Mouse (Mus musculus) ES-Bruce4 (cell line): ENCODE measurements at regions not wholly inside any gene's neighbourhood (a gene's known extent, or its start where the extent isn't known, plus 50 kb on each side); places are given as distances from the start of the nearest gene placed in this dataset.

Experiments used
- H3K27ac ChIP-seq: 2 replicates; pipeline ENCODE4 v1.5.1; 2012; ENCODE audit warnings: low read length, inconsistent platforms; ENCODE audit not compliant: insufficient read depth
- H3K27me3 ChIP-seq: 2 replicates; pipeline ENCODE4 v1.6.1; 2012; ENCODE audit warnings: mild to moderate bottlenecking, low read length, inconsistent platforms; ENCODE audit not compliant: control insufficient read depth, poor library complexity, insufficient read depth, severe bottlenecking
- H3K36me3 ChIP-seq: 2 replicates; pipeline ENCODE4 v1.6.1; 2012; ENCODE audit warnings: inconsistent platforms, mild to moderate bottlenecking, low read length, moderate library complexity; ENCODE audit not compliant: control insufficient read depth, poor library complexity, insufficient read depth, severe bottlenecking
- H3K4me1 ChIP-seq: one replicate; pipeline ENCODE4 v1.8.1; 2011; ENCODE audit warnings: low read length; ENCODE audit not compliant: control insufficient read depth, insufficient read depth
- H3K4me3 ChIP-seq: 2 replicates; pipeline ENCODE4 v1.5.1; 2011; ENCODE audit warnings: low read depth, mild to moderate bottlenecking, low read length
- H3K9ac ChIP-seq: 2 replicates; pipeline ENCODE4 v1.6.1; 2012; ENCODE audit warnings: low read depth, mild to moderate bottlenecking, inconsistent platforms; ENCODE audit not compliant: poor library complexity, severe bottlenecking
- H3K9me3 ChIP-seq: replicated peaks from 2 replicates; pipeline ENCODE4 v1.6.1; 2012; ENCODE audit warnings: mild to moderate bottlenecking, low read length, inconsistent platforms; ENCODE audit not compliant: control insufficient read depth, poor library complexity, insufficient read depth, severe bottlenecking
- CTCF ChIP-seq: IDR thresholded peaks from one replicate; pipeline ENCODE4 v1.8.1; 2011; ENCODE audit warnings: low read depth, low read length
- EP300 ChIP-seq: IDR thresholded peaks from 2 replicates; pipeline ENCODE4 v1.6.1; 2011; ENCODE audit warnings: low read depth, low read length; ENCODE audit not compliant: insufficient read depth
- POLR2A ChIP-seq: IDR thresholded peaks from one replicate; pipeline ENCODE4 v1.8.1; 2011; ENCODE audit warnings: low read length; ENCODE audit not compliant: insufficient read depth

GRCm38 (mm10) chr11:18075840-18076435 lies 122.3 kb upstream of the Etaa1 start:
- Histone ChIP-seq H3K4me1 (no peaks in the 10 kb centered on the region), H3K4me3 (no peak overlapping the region), H3K27ac (no peak overlapping the region), H3K9me3 (no peaks in the 10 kb centered on the region), H3K27me3 (no peaks in the 10 kb centered on the region), H3K9ac (no peak overlapping the region), H3K36me3 (no peaks in the 10 kb centered on the region)
- TF ChIP-seq EP300 (no peak), CTCF (no peak), POLR2A (no peak)

- Histone ChIP-seq H3K36me3 (no peaks in the 10 kb centered on the region), H3K27ac (no peak overlapping the region), H3K9me3 (no peaks in the 10 kb centered on the region), H3K27me3 (no peaks in the 10 kb centered on the region), H3K9ac (no peak overlapping the region), H3K4me1 (no peaks in the 10 kb centered on the region), H3K4me3 (no peak overlapping the region)
- no peak for TF ChIP-seq CTCF
- TF ChIP-seq EP300, result no peak
- TF ChIP-seq POLR2A, result no peak
These were observed 117.1 kb upstream of the Etaa1 start for GRCm38 (mm10) chr11:18070586-18071306.

- no peak overlapping the region for H3K27ac ChIP-seq
- H3K36me3 ChIP-seq, result no peaks in the 10 kb centered on the region
- no peaks in the 10 kb centered on the region for H3K4me1 ChIP-seq
- H3K9ac ChIP-seq, result no peak overlapping the region
- TF ChIP-seq EP300 (no peak), POLR2A (no peak), CTCF (no peak)
- no peak overlapping the region for H3K4me3 ChIP-seq
- H3K27me3 ChIP-seq, result no peaks in the 10 kb centered on the region
- no peaks in the 10 kb centered on the region for H3K9me3 ChIP-seq
These were observed 116.3 kb upstream of the Etaa1 start for GRCm38 (mm10) chr11:18070032-18070374.

- Histone ChIP-seq H3K4me1 (no peaks in the 10 kb centered on the region), H3K27me3 (no peaks in the 10 kb centered on the region), H3K36me3 (no peaks in the 10 kb centered on the region), H3K9me3 (no peaks in the 10 kb centered on the region), H3K4me3 (no peak overlapping the region), H3K9ac (no peak overlapping the region), H3K27ac (no peak overlapping the region)
- TF ChIP-seq POLR2A (no peak), EP300 (no peak), CTCF (no peak)
These were observed 115.8 kb upstream of the Etaa1 start for GRCm38 (mm10) chr11:18069348-18070031.

- H3K27ac ChIP-seq, result no peak overlapping the region
- no peaks in the 10 kb centered on the region for H3K4me1 ChIP-seq
- no peak overlapping the region for H3K9ac ChIP-seq
- no peak for TF ChIP-seq EP300
- TF ChIP-seq POLR2A, result no peak
- no peak for TF ChIP-seq CTCF
- H3K4me3 ChIP-seq, result no peak overlapping the region
- no peaks in the 10 kb centered on the region for H3K36me3 ChIP-seq
- no peaks in the 10 kb centered on the region for H3K27me3 ChIP-seq
- no peaks in the 10 kb centered on the region for H3K9me3 ChIP-seq
These were observed 114.4 kb upstream of the Etaa1 start for GRCm38 (mm10) chr11:18068085-18068484.

- Histone ChIP-seq H3K9me3 (no peaks in the 10 kb centered on the region), H3K36me3 (no peaks in the 10 kb centered on the region), H3K9ac (no peak overlapping the region), H3K27me3 (no peaks in the 10 kb centered on the region), H3K4me1 (no peaks in the 10 kb centered on the region), H3K4me3 (no peak overlapping the region), H3K27ac (no peak overlapping the region)
- no peak for TF ChIP-seq CTCF
- no peak for TF ChIP-seq POLR2A
- TF ChIP-seq EP300, result no peak
These were observed 114.0 kb upstream of the Etaa1 start for GRCm38 (mm10) chr11:18067676-18068075.
